Mouse (Mus musculus) embryo, embryonic 11.5 days (tissue): Measurements from ENCODE around the gene Lgals4.

Experiments
- DNase-seq: peaks from one replicate; pipeline ENCODE4 v3.0.0-alpha.2; 2012; ENCODE audit warnings: low read depth, low spot score

Gene Lgals4

DNA sequence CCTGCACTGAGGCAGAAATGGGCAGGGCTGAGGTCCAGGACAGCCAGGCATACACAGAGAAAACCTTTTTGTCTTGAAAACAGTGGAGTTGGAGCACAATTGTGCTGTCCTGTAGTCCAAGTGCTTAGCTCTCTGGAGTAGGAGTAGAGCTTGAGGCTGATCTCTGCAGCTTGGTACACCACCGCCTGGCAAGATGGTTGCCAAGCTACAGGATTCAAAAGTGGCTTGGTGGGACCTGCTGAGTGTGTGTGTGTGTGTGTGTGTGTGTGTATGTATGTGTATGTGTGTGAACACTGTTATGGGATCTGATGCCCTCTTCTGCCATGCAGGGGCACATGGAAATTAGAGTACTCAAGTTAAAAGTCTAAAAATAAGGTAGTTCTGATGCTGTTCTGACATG, 11.1 kb upstream of the Lgals4 start:
- no peak for DNase-seq

- DNase-seq, result no peak
Observed at GRCm38 (mm10) chr7:28822993-28823903, 10.4 kb upstream of the Lgals4 start.

DNA sequence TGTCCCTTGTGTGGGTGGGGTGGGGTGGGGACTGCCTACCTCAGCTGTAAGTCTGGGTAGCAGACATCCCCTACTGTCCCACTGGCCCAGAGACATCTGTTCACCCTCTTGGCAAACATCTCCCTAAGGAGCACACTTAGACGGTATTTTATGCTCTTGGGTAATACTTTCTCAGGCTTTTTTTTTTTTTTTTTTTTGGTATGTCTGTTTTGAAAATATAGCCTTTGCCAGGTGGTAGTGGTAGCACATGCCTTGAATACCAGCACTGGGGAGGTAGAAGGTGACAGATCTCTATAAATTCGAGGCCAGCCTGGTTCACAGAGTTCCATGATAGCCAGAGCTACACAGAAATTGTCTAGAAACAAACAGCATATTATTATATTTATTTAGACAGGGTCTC, 9.7 kb upstream of the Lgals4 start:
- no peak for DNase-seq

DNA sequence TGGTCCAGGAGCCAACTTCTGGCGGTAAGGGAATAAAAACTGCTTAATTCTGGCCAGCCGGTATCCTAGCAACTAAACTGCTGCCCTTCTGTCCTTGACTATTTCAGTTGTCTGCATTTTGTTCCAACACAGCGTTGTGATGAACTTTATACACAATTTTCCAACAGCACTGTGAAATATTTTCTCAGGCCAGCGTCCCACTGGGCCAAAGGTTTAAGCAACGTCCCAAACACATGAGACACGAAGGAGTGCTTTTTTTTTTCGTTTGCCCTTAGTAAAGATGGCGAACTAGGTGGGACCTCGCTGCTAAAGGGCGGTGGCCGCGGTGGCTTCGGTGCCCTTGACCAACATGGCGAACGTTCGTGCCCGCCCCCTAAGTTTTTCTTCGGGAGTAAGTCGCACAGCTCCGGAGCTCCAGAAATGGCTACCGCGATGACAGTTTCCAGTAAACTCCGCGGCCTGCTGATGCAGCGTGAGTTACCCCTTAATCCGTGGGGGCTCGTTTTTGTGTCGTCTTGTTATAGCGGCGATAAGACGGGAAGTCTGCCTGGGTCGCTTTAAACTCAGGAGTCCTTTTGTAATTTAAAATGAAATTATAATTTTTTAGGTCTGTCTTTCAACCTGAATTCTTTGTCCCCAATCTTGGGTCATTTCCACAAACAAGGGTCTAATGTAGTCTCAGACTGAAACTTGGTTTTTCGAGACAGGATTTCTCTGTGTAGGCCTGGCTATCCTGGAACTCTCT, 8.5 kb upstream of the Lgals4 start, which contains the start of gene Ech1:
Gene Ech1 (plus strand): TSS at position 277 of the 745 bp plus-strand sequence.
- peak; percentile 88 for DNase-seq

GRCm38 (mm10) chr7:28825686-28826401, 7.8 kb upstream of the Lgals4 start:
- DNase-seq, result no peak

- DNase-seq, result no peak
Observed at GRCm38 (mm10) chr7:28826402-28826772, 7.3 kb upstream of the Lgals4 start.

- DNase-seq, result no peak
Observed at GRCm38 (mm10) chr7:28827338-28827737, 6.3 kb upstream of the Lgals4 start.

DNA sequence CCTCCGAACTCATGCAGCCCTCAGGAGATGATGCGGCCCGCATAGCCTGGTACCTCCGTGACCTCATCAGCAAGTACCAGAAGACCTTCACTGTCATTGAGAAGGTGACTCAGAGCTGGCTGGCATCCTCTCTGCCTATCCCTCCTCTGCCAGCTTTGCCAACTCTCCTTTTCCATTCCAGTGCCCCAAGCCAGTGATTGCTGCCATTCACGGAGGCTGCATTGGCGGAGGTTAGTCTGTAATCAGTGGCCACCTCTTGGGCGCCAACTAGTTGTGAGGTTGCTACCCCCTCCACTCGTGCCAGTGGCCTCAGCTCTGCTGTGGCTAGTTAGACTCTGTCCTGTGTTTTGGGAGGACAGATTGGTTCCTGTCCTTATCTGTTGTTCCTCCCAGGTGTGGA, 3.8 kb upstream of the Lgals4 start:
- DNase-seq, result no peak

DNA sequence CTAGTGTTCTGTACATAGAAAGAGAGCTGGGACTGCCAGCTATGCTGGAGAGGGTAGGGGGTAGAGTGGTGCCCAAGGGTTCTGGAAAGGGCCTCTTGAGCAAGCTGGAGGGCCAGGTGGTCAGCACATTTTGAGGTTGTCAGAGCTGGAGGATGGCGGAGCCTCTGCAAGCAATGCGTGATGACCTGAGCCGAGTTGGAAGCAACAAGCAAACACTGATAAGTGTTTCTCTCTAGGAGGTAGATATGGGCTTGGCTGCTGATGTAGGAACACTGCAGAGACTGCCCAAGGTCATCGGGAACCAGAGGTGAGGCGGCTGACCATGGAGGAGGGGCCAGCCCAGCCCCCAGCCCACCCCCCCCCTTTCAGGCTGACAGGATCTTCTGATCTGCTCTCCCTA, 2.7 kb upstream of the Lgals4 start:
- DNase-seq, result no peak

GRCm38 (mm10) chr7:28831411-28832125, 2.1 kb upstream of the Lgals4 start:
- DNase-seq, result no peak

- DNase-seq, result no peak
Observed at GRCm38 (mm10) chr7:28832137-28832536, 1.5 kb upstream of the Lgals4 start.

GRCm38 (mm10) chr7:28836936-28837335, 3.3 kb downstream of the Lgals4 start:
- no peak for DNase-seq

GRCm38 (mm10) chr7:28838331-28838730, 4.7 kb downstream of the Lgals4 start:
- no peak for DNase-seq

DNA sequence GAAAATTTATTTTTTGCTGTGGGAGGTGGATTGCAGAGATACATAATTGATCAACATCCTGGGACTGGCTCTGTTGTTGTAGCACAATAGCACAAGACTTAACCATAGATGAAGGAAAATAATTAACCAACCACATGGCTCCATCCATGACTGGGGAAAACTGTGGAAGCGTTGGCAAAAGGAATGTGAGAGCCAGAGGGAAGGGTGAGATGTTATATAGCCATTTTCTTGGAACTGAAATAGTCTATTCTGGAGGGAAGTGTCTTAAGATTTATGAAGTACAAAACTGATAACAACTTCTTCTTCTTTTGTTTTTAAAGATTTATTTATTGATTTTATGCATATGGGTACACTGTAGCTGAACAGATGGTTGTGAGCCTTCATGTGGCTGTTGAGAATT, 13.6 kb downstream of the Lgals4 start:
- DNase-seq, result no peak

GRCm38 (mm10) chr7:28849700-28850236, 16.1 kb downstream of the Lgals4 start:
- no peak for DNase-seq

- no peak for DNase-seq
Observed at GRCm38 (mm10) chr7:28850642-28851041, 17.0 kb downstream of the Lgals4 start.

DNA sequence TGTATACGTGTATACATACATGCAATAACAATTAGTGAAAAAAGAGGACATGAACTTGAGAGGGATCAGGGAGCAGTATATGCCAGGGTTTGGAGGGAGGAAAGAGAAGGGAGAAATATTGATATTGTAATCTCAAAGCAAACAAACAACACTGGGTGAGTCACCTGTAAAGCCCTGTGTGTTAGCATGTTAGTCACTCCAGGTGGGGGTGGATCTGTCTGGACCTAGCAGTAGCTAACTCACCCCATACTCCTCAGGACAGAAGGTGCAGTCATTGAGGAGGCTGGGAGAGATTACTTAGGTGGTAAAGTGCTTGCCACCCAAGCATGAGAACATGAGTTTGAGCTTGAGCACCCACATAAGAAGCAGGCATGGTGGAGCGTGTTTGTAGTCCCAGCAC, 26.3 kb downstream of the Lgals4 start:
- DNase-seq, result no peak

GRCm38 (mm10) chr7:28860898-28861297, 27.2 kb downstream of the Lgals4 start:
- DNase-seq, result no peak

DNA sequence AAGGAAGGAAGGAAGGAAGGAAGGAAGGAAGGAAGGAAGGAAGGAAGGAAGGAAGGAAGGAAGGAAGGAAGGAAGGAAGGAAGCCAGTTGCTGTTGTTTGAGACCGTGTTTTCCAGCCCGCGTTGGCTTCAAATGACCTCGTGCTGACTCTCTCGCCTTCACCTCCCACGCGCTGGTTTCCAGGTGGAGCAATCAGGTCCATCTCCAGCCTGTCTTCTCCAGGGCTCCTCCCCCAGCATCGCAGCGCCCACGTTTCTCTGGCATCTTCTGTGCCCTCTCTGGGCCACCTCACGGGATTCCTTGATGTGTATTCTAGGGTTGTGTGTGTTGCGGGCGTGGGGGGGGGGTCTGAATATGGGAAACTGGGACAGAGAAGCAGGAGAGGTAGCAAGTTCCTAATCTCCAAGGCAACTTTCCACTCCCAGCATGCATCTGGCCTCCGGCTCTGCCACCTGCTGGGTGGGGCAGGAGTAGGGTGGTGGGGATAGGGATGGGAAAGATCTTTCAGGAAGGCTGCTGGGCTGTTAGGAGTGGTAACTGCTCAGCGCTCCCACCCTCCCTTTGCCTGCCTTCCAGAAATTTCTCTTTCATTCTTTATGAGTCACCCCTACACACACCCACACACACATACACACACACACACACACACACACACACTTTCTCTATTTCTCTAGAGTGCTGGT, 29.3 kb downstream of the Lgals4 start:
- no peak for DNase-seq

DNA sequence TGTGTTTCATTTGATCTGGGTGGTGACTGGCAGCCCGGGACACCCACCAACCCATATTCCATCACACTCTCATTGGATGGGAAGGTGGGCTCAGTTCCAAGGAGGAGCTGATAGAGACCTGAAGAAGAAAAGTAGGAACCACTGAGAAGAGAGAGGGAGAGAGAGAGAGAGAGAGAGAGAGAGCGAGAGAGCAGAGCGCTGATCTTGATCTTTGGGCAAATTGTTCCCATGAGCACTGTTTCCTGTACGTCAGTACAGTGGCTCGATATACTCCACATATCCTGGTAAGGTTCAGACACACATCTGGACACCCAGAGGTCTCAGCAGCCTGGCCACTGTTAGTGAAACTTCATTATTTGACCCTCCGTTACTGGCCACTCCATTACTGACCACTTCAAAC, 29.9 kb downstream of the Lgals4 start, which contains the start of gene Lgals7:
Gene Lgals7 (plus strand): TSS at position 314 of the 400 bp plus-strand sequence.
- DNase-seq, result no peak
